Mouse (Mus musculus) spleen, embryonic (tissue): ENCODE data around the gene Mtcl1.

Source experiments
- CTCF ChIA-PET: fragments of 350-600 bp; sonication (Branson Sonifier 250); formaldehyde crosslinking; loops from one replicate; lab custom pipeline; 2022; lab: Charles Lee

Gene Mtcl1

GRCm38 (mm10) chr17:66326204-66326545 is 123.4 kb downstream of the Mtcl1 start:
- CTCF ChIA-PET = no interaction called here

GRCm38 (mm10) chr17:66325440-66326203 is 123.9 kb downstream of the Mtcl1 start:
- CTCF ChIA-PET = no interaction called here

- CTCF ChIA-PET = no interaction called here
Observed at GRCm38 (mm10) chr17:66324836-66325235, 124.7 kb downstream of the Mtcl1 start.

- CTCF ChIA-PET = no interaction called here
Observed at GRCm38 (mm10) chr17:66322646-66323255, 126.8 kb downstream of the Mtcl1 start.

GRCm38 (mm10) chr17:66321933-66322332 is 127.6 kb downstream of the Mtcl1 start:
- CTCF ChIA-PET = no interaction called here

- CTCF ChIA-PET = no interaction called here
Observed at GRCm38 (mm10) chr17:66320716-66321372, 128.7 kb downstream of the Mtcl1 start.

- CTCF ChIA-PET = no interaction called here
Observed at GRCm38 (mm10) chr17:66318031-66318430, 131.5 kb downstream of the Mtcl1 start.

- CTCF ChIA-PET = no interaction called here
Observed at GRCm38 (mm10) chr17:66317576-66317975, 132.0 kb downstream of the Mtcl1 start.

GRCm38 (mm10) chr17:66317156-66317555 is 132.4 kb downstream of the Mtcl1 start:
- CTCF ChIA-PET = no interaction called here

GRCm38 (mm10) chr17:66315451-66315850 is 134.1 kb downstream of the Mtcl1 start:
- CTCF ChIA-PET = no interaction called here

- CTCF ChIA-PET = no interaction called here
Observed at GRCm38 (mm10) chr17:66314566-66315285, 134.8 kb downstream of the Mtcl1 start.

- CTCF ChIA-PET = no interaction called here
Observed at GRCm38 (mm10) chr17:66301906-66302305, 147.6 kb downstream of the Mtcl1 start.

GRCm38 (mm10) chr17:66301267-66301666 is 148.3 kb downstream of the Mtcl1 start:
- CTCF ChIA-PET = no interaction called here

GRCm38 (mm10) chr17:66297721-66298120 is 151.8 kb downstream of the Mtcl1 start:
- CTCF ChIA-PET = no interaction called here

GRCm38 (mm10) chr17:66293581-66293980 is 156.0 kb downstream of the Mtcl1 start:
- CTCF ChIA-PET = no interaction called here

- CTCF ChIA-PET = no interaction called here
Observed at GRCm38 (mm10) chr17:66289894-66290293, 159.7 kb downstream of the Mtcl1 start.
